Mouse (Mus musculus): ENCODE measurements around the gene Asic2.

GRCm38 (mm10) chr11:81680511-81680910 lies 287.7 kb downstream of the Asic2 start:
- no peak for TF ChIP-seq CTCF (conservative IDR thresholded peaks at IDR 0.05; ENCODE audit: low read length)
- no peak for TF ChIP-seq NANOG (IDR thresholded peaks at IDR 0.05; ENCODE audit: borderline replicate concordance, low read length)

Measured in E14TG2a.4 (cell line).